In the genomic region with DNA sequence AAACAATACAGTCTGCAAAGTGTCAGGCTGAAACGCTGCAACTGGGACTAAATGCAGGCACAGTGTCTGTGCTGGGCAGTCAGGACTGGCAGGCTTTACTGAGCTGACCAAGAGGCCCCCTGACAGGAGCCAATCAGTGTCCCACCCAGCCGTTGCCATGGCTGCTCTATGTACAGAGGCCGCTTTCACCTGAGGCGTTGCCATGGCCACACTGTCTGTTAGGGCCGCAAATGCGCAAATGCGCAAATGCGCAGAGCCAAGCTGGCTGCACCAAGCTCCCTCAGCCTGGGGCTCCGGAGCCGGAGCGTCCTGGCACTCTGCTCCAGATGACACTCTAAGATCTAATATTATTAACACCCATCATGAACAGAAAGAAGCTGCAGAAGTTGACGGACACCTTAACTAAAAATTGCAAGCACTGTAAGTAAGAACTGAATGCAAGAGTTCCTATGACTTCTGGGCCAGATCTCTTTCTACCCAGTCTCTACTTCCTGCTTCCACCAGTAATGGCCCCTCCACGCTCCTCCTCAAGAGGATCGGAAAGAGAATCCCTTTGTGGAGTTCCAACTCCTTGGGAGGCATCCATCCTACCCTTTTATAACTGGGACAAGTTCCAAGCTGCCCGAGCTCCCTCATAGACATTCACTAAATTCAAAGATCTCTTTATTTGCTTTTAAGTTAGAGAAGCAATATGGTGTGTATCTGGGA, we compare ENCODE assay signal across 8 mouse cellular contexts. TPM values are rescaled to one million over a fixed set of nuclear protein-coding genes. Genes with fewer than 3 reads are reported as not detected.
DNase-seq lines count a peak whose midpoint lies in the region; ATAC-seq and TF ChIP-seq lines count a peak whose summit lies in the region.

Gene Efcab1 (plus strand): TSS at position 214 of the 708 bp plus-strand sequence.

- no peak for TF ChIP-seq CTCF in lung, postnatal 0 days (IDR thresholded peaks at IDR 0.05)

- TF ChIP-seq EP300 in lung, postnatal 0 days (IDR thresholded peaks at IDR 0.05) = no peak

- H3K27me3 ChIP-seq in liver, embryonic 11.5 days (replicated peaks; ENCODE audit: control insufficient read depth, insufficient read depth, low read length) = no peaks in the 10 kb centered on the region
- no peaks in the 10 kb centered on the region; the same call in 1 of the 2 replicates for H3K27me3 ChIP-seq in liver, embryonic 12.5 days (replicated peaks)
- H3K27me3 ChIP-seq in forebrain, embryonic 10.5 days (ENCODE audit: poor library complexity, severe bottlenecking) = no peaks in the 10 kb centered on the region
- H3K27me3 ChIP-seq in lung, postnatal 0 days (replicated peaks; ENCODE audit: insufficient read depth, low read length) = no peaks in the 10 kb centered on the region

- H3K9ac ChIP-seq in liver, embryonic 11.5 days (ENCODE audit: low read depth, low read length) = no peak within 1 kb of the TSS
- H3K9ac ChIP-seq in liver, embryonic 12.5 days = no peak within 1 kb of the TSS
- no peak within 1 kb of the TSS for H3K9ac ChIP-seq in lung, postnatal 0 days (replicated peaks; ENCODE audit: low read depth)

- H3K9me3 ChIP-seq in liver, embryonic 11.5 days (ENCODE audit: control insufficient read depth, low read length) = no peaks in the 10 kb centered on the region
- H3K9me3 ChIP-seq in liver, embryonic 12.5 days (replicated peaks) = no peaks in the 10 kb centered on the region
- H3K9me3 ChIP-seq in forebrain, embryonic 10.5 days = no peaks in the 10 kb centered on the region
- H3K9me3 ChIP-seq in lung, postnatal 0 days (ENCODE audit: low read length) = no peaks in the 10 kb centered on the region

- H3K36me3 ChIP-seq in liver, embryonic 11.5 days (ENCODE audit: control insufficient read depth, insufficient read depth, low read length) = no peaks in the 10 kb centered on the region
- no peaks in the 10 kb centered on the region for H3K36me3 ChIP-seq in liver, embryonic 12.5 days
- no peaks in the 10 kb centered on the region for H3K36me3 ChIP-seq in forebrain, embryonic 10.5 days (replicated peaks)
- no peaks in the 10 kb centered on the region for H3K36me3 ChIP-seq in lung, postnatal 0 days (ENCODE audit: insufficient read depth, low read length)

- no peaks in the 10 kb centered on the region for H3K4me1 ChIP-seq in liver, embryonic 11.5 days (replicated peaks; ENCODE audit: control insufficient read depth, insufficient read depth, low read length)
- no peaks in the 10 kb centered on the region for H3K4me1 ChIP-seq in liver, embryonic 12.5 days
- H3K4me1 ChIP-seq in forebrain, embryonic 10.5 days = peaks cover 20% of the 10 kb centered on the region
- H3K4me1 ChIP-seq in lung, postnatal 0 days (ENCODE audit: insufficient read depth, low read depth, low read length) = no peaks in the 10 kb centered on the region

- DNase-seq in liver, embryonic 11.5 days (ENCODE audit: low spot score) = peak; percentile 37
- peak; percentile 87 for DNase-seq in forebrain, embryonic 10.5 days (ENCODE audit: extremely low spot score, low spot score)
- peak; percentile 53 to 74 for DNase-seq in layer of hippocampus, adult 18-20 months (ENCODE audit: low spot score in 2 of 2)
- peak; percentile 22 for DNase-seq in lung, postnatal 0 days (ENCODE audit: low spot score)
- DNase-seq in right cerebral cortex, postnatal 25 days = peak; percentile 55
- no peak for DNase-seq in gastrocnemius, postnatal 25 days

- H3K4me3 ChIP-seq in liver, embryonic 11.5 days (ENCODE audit: low read depth, low read length) = no peak within 1 kb of the TSS
- H3K4me3 ChIP-seq in liver, embryonic 12.5 days = no peak within 1 kb of the TSS
- peak within 1 kb of the TSS; percentile 44 for H3K4me3 ChIP-seq in forebrain, embryonic 10.5 days
- no peak within 1 kb of the TSS; the same call in 1 of the 2 replicates for H3K4me3 ChIP-seq in lung, postnatal 0 days (ENCODE audit: low read depth, low read length)

- peak within 1 kb of the TSS; percentile 5 for H3K4me2 ChIP-seq in liver, embryonic 11.5 days
- no peak within 1 kb of the TSS for H3K4me2 ChIP-seq in liver, embryonic 12.5 days
- H3K4me2 ChIP-seq in lung, postnatal 0 days (replicated peaks; ENCODE audit: low read depth, low read length) = peak within 1 kb of the TSS; percentile 19; the same call in 1 of the 2 replicates

- peak; percentile 76 for ATAC-seq in liver, embryonic 11.5 days (replicated peaks; ENCODE audit: low FRiP score)
- no peak for ATAC-seq in liver, embryonic 12.5 days
- peak; percentile 81 for ATAC-seq in lung, postnatal 0 days
- ATAC-seq in erythroblast, adult 5-6 weeks (replicated peaks; ENCODE audit: low FRiP score, poor library complexity, severe bottlenecking) = no peak

- no peak within 1 kb of the TSS for H3K27ac ChIP-seq in liver, embryonic 11.5 days (ENCODE audit: low read depth, low read length)
- H3K27ac ChIP-seq in liver, embryonic 12.5 days = no peak within 1 kb of the TSS
- peak within 1 kb of the TSS; percentile 74 for H3K27ac ChIP-seq in forebrain, embryonic 10.5 days
- H3K27ac ChIP-seq in lung, postnatal 0 days (ENCODE audit: low read length) = no peak within 1 kb of the TSS

- WGBS in liver, embryonic 11.5 days = 25% methylated on average over 15 of the region's 15 CpGs
- 25% methylated on average over 15 of the region's 15 CpGs for WGBS in liver, embryonic 12.5 days (ENCODE audit: insufficient replicate concordance)
- 11% methylated on average over 15 of the region's 15 CpGs for WGBS in forebrain, embryonic 10.5 days
- WGBS in lung, postnatal 0 days = 6% methylated on average over 15 of the region's 15 CpGs

RNA-seq across cellular contexts. Expression of gene Efcab1, which starts in this region (rescaled TPM):
- 1.1 and 1.2 TPM in 2 replicates for polyA plus RNA-seq in liver, embryonic 11.5 days (2014; fragmentation: Nextera tagmentation; extraction: Ambion mirVana)
- 0.29 and 0.47 TPM in 2 replicates for polyA plus RNA-seq in liver, embryonic 12.5 days (2016; fragmentation: Nextera tagmentation; extraction: Ambion mirVana)
- 9.2 and 10.2 TPM in 2 replicates for polyA plus RNA-seq in forebrain, embryonic 10.5 days (2016; fragmentation: Nextera tagmentation; extraction: Ambion mirVana)
- total RNA-seq in layer of hippocampus, adult 18-20 months (2021) = 1 to 10 TPM; 6.0 to 7.0 TPM
- polyA plus RNA-seq in lung, postnatal 0 days (2015; fragmentation: Nextera tagmentation; extraction: Ambion mirVana) = 11.4 and 14.6 TPM in 2 replicates
- not detected in 2 replicates for total RNA-seq in erythroblast, adult 5-6 weeks (2015; ENCODE audit: low replicate concordance)
- total RNA-seq in erythroblast, adult 5-6 weeks (2017; ENCODE audit: low replicate concordance) = 0.26 TPM in 1 of 2 replicates, not detected in the other
- not detected for total RNA-seq in gastrocnemius, postnatal 25 days (2021)

Comparison
In these comparisons a context has a peak if more than half of its experiments do, and no peak if none do; other contexts are left out.
1. RNA of gene Efcab1 (total RNA-seq): 6.0 to 7.0 TPM in layer of hippocampus, adult 18-20 months; 0.26 TPM in erythroblast, adult 5-6 weeks and not detected in gastrocnemius, postnatal 25 days; every median in the first group is over 4 times any median in the second.
2. ATAC-seq: peak in liver, embryonic 11.5 days (single experiment) and lung, postnatal 0 days (single experiment); none in liver, embryonic 12.5 days (single experiment) and erythroblast, adult 5-6 weeks (single experiment).